Mouse (Mus musculus): Measurements from ENCODE around the gene Trim54. TPM values are rescaled to one million over a fixed set of nuclear protein-coding genes. Genes with fewer than 3 reads are reported as not detected.

The Trim54 gene
- polyA plus RNA-seq, 1 experiment from 2014 or later: not detected

- 0 out of 2 replicates have a peak within 1 kb of the TSS, but pooled peaks have one; percentile 14 for H3K4me3 ChIP-seq (ENCODE audit: low read depth, low read length)
- ATAC-seq: no peak
These were observed 21.9 kb downstream of the Trim54 start, which contains the start of gene Ucn for GRCm38 (mm10) chr5:31138241-31138967. Gene Ucn (minus strand): TSS chr5:31138829.

GRCm38 (mm10) chr5:31138968-31139425, 22.5 kb downstream of the Trim54 start:
- peak overlapping the region; percentile 37; the same call in 1 of the 2 replicates for H3K4me2 ChIP-seq (replicated peaks; ENCODE audit: low read depth)
- no peak overlapping the region for H3K4me3 ChIP-seq (ENCODE audit: low read depth, low read length)
- peaks cover 53% of the 10 kb centered on the region for H3K27me3 ChIP-seq (replicated peaks; ENCODE audit: control insufficient read depth, insufficient read depth, low read length)
- peaks cover 11% of the 10 kb centered on the region; the same call in 1 of the 2 replicates for H3K36me3 ChIP-seq (ENCODE audit: control insufficient read depth, insufficient read depth)
- no peak overlapping the region for H3K27ac ChIP-seq (ENCODE audit: low read depth, low read length)
- H3K9me3 ChIP-seq (ENCODE audit: control insufficient read depth): no peaks in the 10 kb centered on the region
- ATAC-seq: no peak
- 8% methylated on average over 9 of the region's 9 CpGs for WGBS
- no peak for TF ChIP-seq CTCF (IDR thresholded peaks at IDR 0.05; ENCODE audit: low read depth)
- H3K9ac ChIP-seq (ENCODE audit: low read depth, low read length): no peak overlapping the region
- no peaks in the 10 kb centered on the region for H3K4me1 ChIP-seq (replicated peaks; ENCODE audit: control insufficient read depth, insufficient read depth, low read length)

More at GRCm38 (mm10) chr5:31138241-31138967, 21.9 kb downstream of the Trim54 start, which contains the start of gene Ucn:
- WGBS: 1% methylated on average over 52 of the region's 52 CpGs
- no peak within 1 kb of the TSS for H3K27ac ChIP-seq (ENCODE audit: low read depth, low read length)
- H3K27me3 ChIP-seq (replicated peaks; ENCODE audit: control insufficient read depth, insufficient read depth, low read length): peaks cover 56% of the 10 kb centered on the region
- H3K9me3 ChIP-seq (ENCODE audit: control insufficient read depth): no peaks in the 10 kb centered on the region
- H3K4me1 ChIP-seq (replicated peaks; ENCODE audit: control insufficient read depth, insufficient read depth, low read length): no peaks in the 10 kb centered on the region
- peak within 1 kb of the TSS; percentile 37 for H3K4me2 ChIP-seq (replicated peaks; ENCODE audit: low read depth)
- no peak for TF ChIP-seq CTCF (IDR thresholded peaks at IDR 0.05; ENCODE audit: low read depth)
- H3K9ac ChIP-seq (ENCODE audit: low read depth, low read length): no peak within 1 kb of the TSS
- H3K36me3 ChIP-seq (ENCODE audit: control insufficient read depth, insufficient read depth): 0 out of 2 replicates have a peak, but pooled peaks cover 8% of the 10 kb centered on the region

GRCm38 (mm10) chr5:31149781-31150180, 33.3 kb downstream of the Trim54 start:
- Histone ChIP-seq H3K4me2 (replicated peaks; ENCODE audit: low read depth) (no peak overlapping the region), H3K4me3 (ENCODE audit: low read depth, low read length) (no peak overlapping the region), H3K9ac (ENCODE audit: low read depth, low read length) (no peak overlapping the region), H3K27me3 (replicated peaks; ENCODE audit: control insufficient read depth, insufficient read depth, low read length) (no peaks in the 10 kb centered on the region), H3K9me3 (ENCODE audit: control insufficient read depth) (no peaks in the 10 kb centered on the region), H3K4me1 (replicated peaks; ENCODE audit: control insufficient read depth, insufficient read depth, low read length) (peaks cover 5% of the 10 kb centered on the region), H3K27ac (ENCODE audit: low read depth, low read length) (no peak overlapping the region), H3K36me3 (ENCODE audit: control insufficient read depth, insufficient read depth) (peaks cover 16% of the 10 kb centered on the region; the same call in 1 of the 2 replicates)
- WGBS: 85% methylated on average over 4 of the region's 4 CpGs
- no peak for TF ChIP-seq CTCF (IDR thresholded peaks at IDR 0.05; ENCODE audit: low read depth)
- no peak for ATAC-seq

GRCm38 (mm10) chr5:31151746-31152145, 35.2 kb downstream of the Trim54 start:
- Histone ChIP-seq H3K36me3 (ENCODE audit: control insufficient read depth, insufficient read depth) (0 out of 2 replicates have a peak, but pooled peaks cover 4% of the 10 kb centered on the region), H3K4me2 (replicated peaks; ENCODE audit: low read depth) (no peak overlapping the region), H3K9ac (ENCODE audit: low read depth, low read length) (no peak overlapping the region), H3K4me3 (ENCODE audit: low read depth, low read length) (no peak overlapping the region), H3K4me1 (replicated peaks; ENCODE audit: control insufficient read depth, insufficient read depth, low read length) (peaks cover 5% of the 10 kb centered on the region), H3K27ac (ENCODE audit: low read depth, low read length) (peak overlapping the region; percentile 50; the same call in 1 of the 2 replicates), H3K9me3 (ENCODE audit: control insufficient read depth) (no peaks in the 10 kb centered on the region), H3K27me3 (replicated peaks; ENCODE audit: control insufficient read depth, insufficient read depth, low read length) (no peaks in the 10 kb centered on the region)
- peak; percentile 42; the same call in 1 of the 2 replicates for ATAC-seq
- 70% methylated on average over 3 of the region's 3 CpGs for WGBS
- TF ChIP-seq CTCF (IDR thresholded peaks at IDR 0.05; ENCODE audit: low read depth): peak; percentile 54

GRCm38 (mm10) chr5:31153516-31154151, 37.1 kb downstream of the Trim54 start:
- H3K4me3 ChIP-seq (ENCODE audit: low read depth, low read length): peak overlapping the region; percentile 73
- peaks cover 5% of the 10 kb centered on the region for H3K4me1 ChIP-seq (replicated peaks; ENCODE audit: control insufficient read depth, insufficient read depth, low read length)
- peak overlapping the region; percentile 71 for H3K9ac ChIP-seq (ENCODE audit: low read depth, low read length)
- 0 out of 2 replicates have a peak, but pooled peaks have one; percentile 5 for ATAC-seq
- H3K9me3 ChIP-seq (ENCODE audit: control insufficient read depth): no peaks in the 10 kb centered on the region
- H3K4me2 ChIP-seq (replicated peaks; ENCODE audit: low read depth): peak overlapping the region; percentile 79
- H3K27ac ChIP-seq (ENCODE audit: low read depth, low read length): peak overlapping the region; percentile 57
- no peaks in the 10 kb centered on the region for H3K27me3 ChIP-seq (replicated peaks; ENCODE audit: control insufficient read depth, insufficient read depth, low read length)
- no peak for TF ChIP-seq CTCF (IDR thresholded peaks at IDR 0.05; ENCODE audit: low read depth)
- WGBS: 25% methylated on average over 6 of the region's 6 CpGs
- H3K36me3 ChIP-seq (ENCODE audit: control insufficient read depth, insufficient read depth): peaks cover 23% of the 10 kb centered on the region

- Histone ChIP-seq H3K9ac (ENCODE audit: low read depth, low read length) (peak within 1 kb of the TSS; percentile 71), H3K4me1 (replicated peaks; ENCODE audit: control insufficient read depth, insufficient read depth, low read length) (peaks cover 5% of the 10 kb centered on the region), H3K27me3 (replicated peaks; ENCODE audit: control insufficient read depth, insufficient read depth, low read length) (no peaks in the 10 kb centered on the region), H3K9me3 (ENCODE audit: control insufficient read depth) (no peaks in the 10 kb centered on the region), H3K4me3 (ENCODE audit: low read depth, low read length) (peak within 1 kb of the TSS; percentile 73), H3K36me3 (ENCODE audit: control insufficient read depth, insufficient read depth) (peaks cover 28% of the 10 kb centered on the region), H3K27ac (ENCODE audit: low read depth, low read length) (peak within 1 kb of the TSS; percentile 57), H3K4me2 (replicated peaks; ENCODE audit: low read depth) (peak within 1 kb of the TSS; percentile 79)
- peak; percentile 89 for ATAC-seq
- TF ChIP-seq CTCF (IDR thresholded peaks at IDR 0.05; ENCODE audit: low read depth): no peak
- WGBS: under 1% methylated on average over 19 of the region's 19 CpGs
These were observed 37.6 kb downstream of the Trim54 start, which contains the start of gene Mpv17 for GRCm38 (mm10) chr5:31154152-31154553. Gene Mpv17 (minus strand): TSS chr5:31154251.
